ENCODE assay signal across 7 mouse cellular contexts in the genomic region with DNA sequence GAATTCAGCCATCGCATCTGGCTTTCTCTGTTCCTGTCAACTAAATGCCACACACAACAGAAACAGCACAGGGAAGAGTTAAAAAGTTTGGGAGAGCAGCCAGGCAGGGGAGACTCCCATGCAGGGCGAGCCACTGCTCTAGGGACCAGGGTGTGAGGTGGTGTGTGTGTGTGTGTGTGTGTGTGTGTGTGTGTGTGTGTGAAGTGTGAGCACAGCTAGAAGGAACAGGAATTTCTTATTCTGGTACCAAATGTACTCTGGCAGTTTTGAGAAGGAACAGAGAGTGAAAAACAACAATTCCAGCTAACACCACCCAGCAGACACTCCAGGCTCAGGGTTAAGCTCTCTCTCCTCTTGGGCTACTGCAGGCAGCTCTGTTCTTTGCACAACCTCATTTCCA.
DNase-seq lines count a peak whose midpoint lies in the region; ATAC-seq and TF ChIP-seq lines count a peak whose summit lies in the region.

No protein-coding gene starts in this region.

- no peak overlapping the region for H3K4me3 ChIP-seq in left cerebral cortex, adult 2 months
- H3K4me3 ChIP-seq in kidney, embryonic 16.5 days (ENCODE audit: low read length): no peak overlapping the region

- no peaks in the 10 kb centered on the region for H3K9me3 ChIP-seq in kidney, embryonic 16.5 days (ENCODE audit: low read length)

- no peak overlapping the region for H3K4me2 ChIP-seq in kidney, embryonic 16.5 days (replicated peaks; ENCODE audit: low read depth, low read length)

- no peak for DNase-seq in left cerebral cortex, adult 2 months (ENCODE audit: extremely low spot score in 1 of 2, low spot score in 2 of 2)
- DNase-seq in left cerebral cortex, adult 8-10 months (ENCODE audit: low spot score in 2 of 2): no peak
- DNase-seq in cerebellum, postnatal 25 days: peak; percentile 54 to 55
- peak; percentile 84 for DNase-seq in gastrocnemius, postnatal 25 days
- peak; percentile 27 to 56 for DNase-seq in lung, postnatal 4 days

- H3K27me3 ChIP-seq in kidney, embryonic 16.5 days (ENCODE audit: insufficient read depth, low read length): no peaks in the 10 kb centered on the region

- H3K4me1 ChIP-seq in kidney, embryonic 16.5 days (ENCODE audit: insufficient read depth, low read length): peaks cover 12% of the 10 kb centered on the region; the same call in 1 of the 2 replicates

- peaks cover 16% of the 10 kb centered on the region for H3K36me3 ChIP-seq in kidney, embryonic 16.5 days (ENCODE audit: insufficient read depth, low read length)

- intact Hi-C loops in left cerebral cortex, adult 2 months (cut with DNase I): loop anchor here (5.0 kb wide), 1 partner anchor 37 kb away; no protein-coding TSS in a partner anchor

- peak overlapping the region; percentile 69 for H3K27ac ChIP-seq in left cerebral cortex, adult 2 months
- no peak overlapping the region for H3K27ac ChIP-seq in kidney, embryonic 16.5 days (ENCODE audit: low read length)

- no peak for TF ChIP-seq CTCF in left cerebral cortex, adult 2 months (IDR thresholded peaks at IDR 0.05)

- ATAC-seq in kidney, embryonic 16.5 days (ENCODE audit: low FRiP score, low TSS enrichment): 0 out of 2 replicates have a peak, but pooled peaks have one; percentile 51
- no peak for ATAC-seq in inflammation-experienced regulatory T-cells, adult 6 months

- 43% methylated on average over 2 of the region's 2 CpGs for WGBS in kidney, embryonic 16.5 days

- H3K9ac ChIP-seq in kidney, embryonic 16.5 days (replicated peaks; ENCODE audit: low read length): no peak overlapping the region

Comparison
In these comparisons a context has a peak if more than half of its experiments do, and no peak if none do; other contexts are left out.
1. DNase-seq: peak in cerebellum, postnatal 25 days (2 of 2), gastrocnemius, postnatal 25 days (single experiment) and lung, postnatal 4 days (2 of 2); none in left cerebral cortex, adult 2 months (0 of 2) and left cerebral cortex, adult 8-10 months (0 of 2).